Comparison of ENCODE assay signal across 8 mouse cellular contexts in genomic region chr13:56003724-56004393, GRCm38 (mm10).
DNase-seq lines count a peak whose midpoint lies in the region; ATAC-seq lines count a peak whose summit lies in the region.

No protein-coding gene starts in this region.

- no peaks in the 10 kb centered on the region for H3K36me3 ChIP-seq in midbrain, embryonic 13.5 days

- no peak for ATAC-seq in activated CD4-positive, CD25-positive, alpha-beta regulatory T cell, adult 4 months
- no peak for ATAC-seq in midbrain, embryonic 13.5 days

- no peak overlapping the region for H3K4me2 ChIP-seq in midbrain, embryonic 13.5 days (replicated peaks)

- H3K9me3 ChIP-seq in midbrain, embryonic 13.5 days: no peaks in the 10 kb centered on the region

- H3K4me1 ChIP-seq in midbrain, embryonic 13.5 days (replicated peaks): no peaks in the 10 kb centered on the region

- WGBS in midbrain, embryonic 13.5 days: 87% methylated on average over 18 of the region's 18 CpGs

- no peaks in the 10 kb centered on the region; the same call in 1 of the 2 replicates for H3K27me3 ChIP-seq in midbrain, embryonic 13.5 days

- no peak overlapping the region for H3K27ac ChIP-seq in midbrain, embryonic 13.5 days

- H3K9ac ChIP-seq in midbrain, embryonic 13.5 days (replicated peaks): no peak overlapping the region

- peak; percentile 46 to 74 for DNase-seq in urinary bladder, adult 18-20 months (ENCODE audit: low spot score in 2 of 2)
- DNase-seq in urinary bladder, postnatal 10 days (ENCODE audit: low spot score): no peak
- peak; percentile 54 to 64 for DNase-seq in cerebellum, postnatal 14 days
- peak; percentile 54 for DNase-seq in heart, adult 8-10 months (ENCODE audit: low spot score)
- peak; percentile 35 to 45 for DNase-seq in layer of hippocampus, postnatal 14 days (ENCODE audit: low spot score in 2 of 2)
- DNase-seq in mesoderm, embryonic 11.5 days (ENCODE audit: low read depth, low spot score): peak; percentile 64

- H3K4me3 ChIP-seq in midbrain, embryonic 13.5 days (replicated peaks): no peak overlapping the region
